Mouse (Mus musculus) brain, adult 2 months (tissue): ENCODE results near the gene Pyurf.

Experiments used
- DNase-seq: peaks from one replicate; pipeline ENCODE4 v3.0.0; 2011; ENCODE audit warnings: low read depth, low spot score

The Pyurf gene

GRCm38 (mm10) chr6:57691467-57692261 is at the start of gene Pyurf:
TSS of gene Pyurf (minus strand) at chr6:57692078.
- peak; percentile 93 for DNase-seq

- DNase-seq, result no peak
Observed at GRCm38 (mm10) chr6:57721347-57721746, 29.5 kb upstream of the Pyurf start.

GRCm38 (mm10) chr6:57711726-57712125 is 19.8 kb upstream of the Pyurf start:
- no peak for DNase-seq

- no peak for DNase-seq
Observed at GRCm38 (mm10) chr6:57706721-57707120, 14.8 kb upstream of the Pyurf start.

GRCm38 (mm10) chr6:57703703-57704102 is 11.8 kb upstream of the Pyurf start:
- peak; percentile 69 for DNase-seq

GRCm38 (mm10) chr6:57702743-57703499 is 11.0 kb upstream of the Pyurf start:
- DNase-seq, result peak; percentile 99

- DNase-seq, result peak; percentile 64
Observed at GRCm38 (mm10) chr6:57702376-57702742, 10.5 kb upstream of the Pyurf start, which contains the start of gene Lancl2. TSS of gene Lancl2 (plus strand) at chr6:57702540.

GRCm38 (mm10) chr6:57701686-57702085 is 9.8 kb upstream of the Pyurf start:
- DNase-seq, result peak; percentile 15

- no peak for DNase-seq
Observed at GRCm38 (mm10) chr6:57693116-57693515, 1.2 kb upstream of the Pyurf start.

GRCm38 (mm10) chr6:57684156-57684555 is 7.7 kb downstream of the Pyurf start:
- peak; percentile 77 for DNase-seq

- DNase-seq, result no peak
Observed at GRCm38 (mm10) chr6:57661295-57661694, 30.6 kb downstream of the Pyurf start.

- no peak for DNase-seq
Observed at GRCm38 (mm10) chr6:57647256-57647655, 44.6 kb downstream of the Pyurf start.

GRCm38 (mm10) chr6:57641789-57642188 is 50.1 kb downstream of the Pyurf start:
- DNase-seq, result peak; percentile 79

GRCm38 (mm10) chr6:57639531-57639930 is 52.3 kb downstream of the Pyurf start:
- DNase-seq, result peak; percentile 5
